In the genomic region with DNA sequence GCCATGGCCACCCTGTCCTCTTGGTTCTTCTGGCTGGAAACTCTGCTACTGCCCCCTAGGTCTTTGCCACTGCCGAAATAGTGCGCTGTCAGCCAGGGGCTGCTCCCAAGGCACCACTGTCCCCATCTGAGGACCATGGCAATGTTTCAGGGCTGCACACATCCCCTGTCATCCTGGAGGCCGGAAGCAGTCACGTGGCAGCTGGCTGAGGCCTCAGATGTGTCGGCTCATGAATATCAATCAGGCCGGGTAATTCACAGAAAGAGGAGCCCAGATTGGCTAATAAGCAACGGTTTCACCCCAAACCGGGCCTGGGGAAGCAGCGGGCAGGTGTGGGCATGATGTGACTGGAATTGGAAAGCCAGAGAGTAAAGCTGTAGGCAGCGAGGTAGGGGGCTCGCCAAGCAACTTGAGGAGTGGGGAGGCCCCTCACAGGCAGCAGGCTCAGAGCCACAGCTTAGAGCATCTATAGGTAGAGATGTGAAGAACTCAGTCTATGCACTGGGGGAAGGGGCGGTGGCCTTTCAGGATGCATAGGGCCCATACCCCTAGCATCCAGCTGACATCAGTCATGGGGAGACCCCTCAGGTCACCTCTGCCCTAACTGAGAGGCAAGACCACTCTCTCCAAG, we compare ENCODE assay signal across 14 mouse cellular contexts.
DNase-seq lines count a peak whose midpoint lies in the region; ATAC-seq lines count a peak whose summit lies in the region.
"Had no signal": no experiment of that assay in that cellular context is flagged by ENCODE, and none has a peak within 500 bp of the region (broad histone marks: within the 10 kb centered on the region; RNA-seq: fewer than 3 reads in every experiment).

No protein-coding gene starts in this region.

- H3K27me3 ChIP-seq in embryonic facial prominence, embryonic 11.5 days (ENCODE audit: control insufficient read depth, insufficient read depth, low read length): peaks cover 4% of the 10 kb centered on the region; the same call in 1 of the 2 replicates
- H3K27me3 ChIP-seq in embryonic facial prominence, embryonic 10.5 days (replicated peaks; ENCODE audit: low read depth, poor library complexity, severe bottlenecking): peaks cover 61% of the 10 kb centered on the region
- no peaks in the 10 kb centered on the region for H3K27me3 ChIP-seq in hindbrain, embryonic 11.5 days (ENCODE audit: control insufficient read depth, insufficient read depth, low read length)
- H3K27me3 ChIP-seq in midbrain, embryonic 12.5 days: peaks cover 70% of the 10 kb centered on the region

- H3K9ac ChIP-seq in embryonic facial prominence, embryonic 11.5 days (replicated peaks; ENCODE audit: low read length): no peak overlapping the region
- no peak overlapping the region for H3K9ac ChIP-seq in hindbrain, embryonic 11.5 days (ENCODE audit: low read depth, low read length)
- H3K9ac ChIP-seq in midbrain, embryonic 12.5 days (replicated peaks): no peak overlapping the region; the same call in 1 of the 2 replicates
- H3K9ac ChIP-seq: intestine, embryonic 15.5 days; limb, embryonic 13.5 days; liver, postnatal 0 days had no signal

- no peak overlapping the region for H3K4me3 ChIP-seq in embryonic facial prominence, embryonic 11.5 days (ENCODE audit: low read depth, low read length)
- H3K4me3 ChIP-seq in embryonic facial prominence, embryonic 10.5 days: no peak overlapping the region
- no peak overlapping the region for H3K4me3 ChIP-seq in hindbrain, embryonic 11.5 days (ENCODE audit: low read depth, low read length)
- H3K4me3 ChIP-seq in midbrain, embryonic 12.5 days: no peak overlapping the region
- H3K4me3 ChIP-seq: intestine, embryonic 15.5 days; limb, embryonic 13.5 days had no signal

- no peak overlapping the region for H3K4me2 ChIP-seq in embryonic facial prominence, embryonic 11.5 days (ENCODE audit: low read depth, low read length)
- H3K4me2 ChIP-seq in hindbrain, embryonic 11.5 days (replicated peaks; ENCODE audit: low read depth, low read length): no peak overlapping the region
- 0 out of 2 replicates have a peak overlapping the region, but pooled peaks have one; percentile 4 for H3K4me2 ChIP-seq in midbrain, embryonic 12.5 days (replicated peaks)
- H3K4me2 ChIP-seq: intestine, embryonic 15.5 days; limb, embryonic 13.5 days had no signal

- WGBS in embryonic facial prominence, embryonic 11.5 days: 59% methylated on average over 12 of the region's 12 CpGs
- WGBS in embryonic facial prominence, embryonic 10.5 days: 67% methylated on average over 12 of the region's 12 CpGs
- 46% methylated on average over 12 of the region's 12 CpGs for WGBS in hindbrain, embryonic 11.5 days
- WGBS in midbrain, embryonic 12.5 days: 32% methylated on average over 12 of the region's 12 CpGs

- H3K27ac ChIP-seq in embryonic facial prominence, embryonic 11.5 days (replicated peaks; ENCODE audit: low read depth, low read length): no peak overlapping the region
- no peak overlapping the region; the same call in 1 of the 2 replicates for H3K27ac ChIP-seq in embryonic facial prominence, embryonic 10.5 days (replicated peaks)
- peak overlapping the region; percentile 10; the same call in 1 of the 2 replicates for H3K27ac ChIP-seq in hindbrain, embryonic 11.5 days (ENCODE audit: low read depth, low read length)
- H3K27ac ChIP-seq in midbrain, embryonic 12.5 days (replicated peaks): peak overlapping the region; percentile 73
- H3K27ac ChIP-seq: intestine, embryonic 15.5 days; limb, embryonic 13.5 days had no signal

- DNase-seq in embryonic facial prominence, embryonic 11.5 days (ENCODE audit: low spot score): no peak
- no peak for DNase-seq in embryonic facial prominence, embryonic 10.5 days (ENCODE audit: low spot score)
- DNase-seq in hindbrain, embryonic 11.5 days (ENCODE audit: low spot score): peak; percentile 54
- DNase-seq in kidney, postnatal 10 days: no peak
- no peak for DNase-seq in spleen, postnatal 10 days (ENCODE audit: low spot score in 2 of 2)
- no peak for DNase-seq in heart, postnatal 14 days
- no peak for DNase-seq in frontal cortex, postnatal 36 days (ENCODE audit: low spot score in 2 of 2)
- DNase-seq: adrenal gland, adult 8-10 months; liver, postnatal 0 days; lung, postnatal 4 days; thymus, postnatal 4 days had no signal

- 0 out of 2 replicates have a peak, but pooled peaks have one; percentile 14 for ATAC-seq in embryonic facial prominence, embryonic 11.5 days (replicated peaks; ENCODE audit: insufficient number of reproducible peaks, low FRiP score, low TSS enrichment, low read depth)
- peak; percentile 72 for ATAC-seq in hindbrain, embryonic 11.5 days (ENCODE audit: low FRiP score)
- ATAC-seq in midbrain, embryonic 12.5 days (ENCODE audit: low FRiP score, low read depth): peak; percentile 65
- ATAC-seq: intestine, embryonic 15.5 days; liver, postnatal 0 days had no signal

- peaks cover 4% of the 10 kb centered on the region; the same call in 1 of the 2 replicates for H3K4me1 ChIP-seq in embryonic facial prominence, embryonic 11.5 days (ENCODE audit: control insufficient read depth, insufficient read depth, low read length)
- peaks cover 52% of the 10 kb centered on the region for H3K4me1 ChIP-seq in embryonic facial prominence, embryonic 10.5 days
- H3K4me1 ChIP-seq in hindbrain, embryonic 11.5 days (replicated peaks; ENCODE audit: control insufficient read depth, insufficient read depth, low read length): peaks cover 16% of the 10 kb centered on the region
- peaks cover 50% of the 10 kb centered on the region for H3K4me1 ChIP-seq in midbrain, embryonic 12.5 days

- H3K9me3 ChIP-seq in embryonic facial prominence, embryonic 11.5 days (replicated peaks; ENCODE audit: control insufficient read depth, low read length): no peaks in the 10 kb centered on the region
- H3K9me3 ChIP-seq in embryonic facial prominence, embryonic 10.5 days: no peaks in the 10 kb centered on the region
- no peaks in the 10 kb centered on the region for H3K9me3 ChIP-seq in hindbrain, embryonic 11.5 days (ENCODE audit: control insufficient read depth, low read length)
- no peaks in the 10 kb centered on the region for H3K9me3 ChIP-seq in midbrain, embryonic 12.5 days
- H3K9me3 ChIP-seq: intestine, embryonic 15.5 days; limb, embryonic 13.5 days had no signal

- intact Hi-C loops in heart, postnatal 14 days (cut with DNase I): no loop called here

- no peaks in the 10 kb centered on the region for H3K36me3 ChIP-seq in embryonic facial prominence, embryonic 11.5 days (replicated peaks; ENCODE audit: control insufficient read depth, insufficient read depth, low read depth, low read length)
- 0 out of 2 replicates have a peak, but pooled peaks cover under 1% of the 10 kb centered on the region for H3K36me3 ChIP-seq in embryonic facial prominence, embryonic 10.5 days (replicated peaks)
- no peaks in the 10 kb centered on the region for H3K36me3 ChIP-seq in hindbrain, embryonic 11.5 days (ENCODE audit: control insufficient read depth, insufficient read depth, low read length)
- no peaks in the 10 kb centered on the region for H3K36me3 ChIP-seq in midbrain, embryonic 12.5 days
- H3K36me3 ChIP-seq: intestine, embryonic 15.5 days; limb, embryonic 13.5 days had no signal

Comparison
In these comparisons a context has a peak if more than half of its experiments do, and no peak if none do; other contexts are left out.
1. ATAC-seq: peak in every context shown above with its lines; median percentile 72 in hindbrain, embryonic 11.5 days; 65 in midbrain, embryonic 12.5 days; 14 in embryonic facial prominence, embryonic 11.5 days.
2. H3K27ac ChIP-seq: peak in hindbrain, embryonic 11.5 days (single experiment) and midbrain, embryonic 12.5 days (single experiment); none in embryonic facial prominence, embryonic 11.5 days (single experiment) and embryonic facial prominence, embryonic 10.5 days (single experiment).